Mouse (Mus musculus) liver, embryonic 13.5 days (tissue): Measurements from ENCODE around the gene Rimbp2. TPM values are rescaled to one million over a fixed set of nuclear protein-coding genes. Genes with fewer than 3 reads are reported as not detected.

Experiments used
- ATAC-seq: fragments of 200-750 bp; cut with Nextera tagmentation; 2 replicates; pipeline ENCODE4 v1.8.0; 2017; ENCODE audit warnings: low read depth, mild to moderate bottlenecking, moderate number of reproducible peaks, moderate library complexity
- DNase-seq: peaks from one replicate; pipeline ENCODE4 v3.0.0; 2022
- H3K27ac ChIP-seq: fragments of 300-500 bp; sonication (generic); 2 replicates; pipeline ENCODE4 v1.5.1; 2015; ENCODE audit warnings: moderate library complexity, mild to moderate bottlenecking, inconsistent platforms
- H3K27me3 ChIP-seq: fragments of 300-500 bp; sonication (generic); 2 replicates; pipeline ENCODE4 v1.6.1; 2015; ENCODE audit warnings: mild to moderate bottlenecking, inconsistent platforms
- H3K36me3 ChIP-seq: fragments of 300-500 bp; sonication (generic); 2 replicates; pipeline ENCODE4 v1.6.1; 2015; ENCODE audit warnings: mild to moderate bottlenecking, inconsistent platforms
- H3K4me1 ChIP-seq: fragments of 300-500 bp; sonication (generic); replicated peaks from 2 replicates; pipeline ENCODE4 v1.6.1; 2015; ENCODE audit warnings: inconsistent platforms
- H3K4me2 ChIP-seq: fragments of 300-500 bp; sonication (generic); 2 replicates; pipeline ENCODE4 v1.6.1; 2015; ENCODE audit warnings: inconsistent platforms, mild to moderate bottlenecking, moderate library complexity
- H3K4me3 ChIP-seq: fragments of 300-500 bp; sonication (generic); replicated peaks from 2 replicates; pipeline ENCODE4 v1.5.1; 2015; ENCODE audit warnings: mild to moderate bottlenecking, inconsistent platforms
- H3K9ac ChIP-seq: fragments of 300-500 bp; sonication (generic); 2 replicates; pipeline ENCODE4 v1.6.1; 2015; ENCODE audit warnings: mild to moderate bottlenecking, inconsistent platforms
- H3K9me3 ChIP-seq: fragments of 300-500 bp; sonication (generic); replicated peaks from 2 replicates; pipeline ENCODE4 v1.6.1; 2016; ENCODE audit warnings: inconsistent platforms
- WGBS: fragments of 180-500 bp; shearing (Covaris S2); methylation state at CpG from one replicate; pipeline ENCODE4 v1.1.7; 2015; ENCODE audit not compliant: insufficient replicate concordance; 5-methylcytosine and 5-hydroxymethylcytosine counted together
- polyA plus RNA-seq: library from polyadenylated mRNA; unstranded; fragments of >200 nt; fragmentation: Nextera tagmentation; extraction: Ambion mirVana; gene quantifications from 2 replicates; pipeline ENCODE4 v1.2.1, GENCODE M21; 2015

Rimbp2 gene
- polyA plus RNA-seq, 1 experiment from 2014 or later, result not detected

GRCm38 (mm10) chr5:128807408-128807807, 145.9 kb downstream of the Rimbp2 start:
- Histone ChIP-seq H3K9me3 (peaks cover 4% of the 10 kb centered on the region; the same call in 1 of the 2 replicates), H3K27me3 (no peaks in the 10 kb centered on the region), H3K36me3 (no peaks in the 10 kb centered on the region), H3K27ac (no peak overlapping the region), H3K4me3 (no peak overlapping the region), H3K4me1 (no peaks in the 10 kb centered on the region), H3K4me2 (no peak overlapping the region), H3K9ac (no peak overlapping the region)
- DNase-seq, result no peak
- ATAC-seq, result no peak
- 73% methylated on average over 9 of the region's 9 CpGs for WGBS

DNA sequence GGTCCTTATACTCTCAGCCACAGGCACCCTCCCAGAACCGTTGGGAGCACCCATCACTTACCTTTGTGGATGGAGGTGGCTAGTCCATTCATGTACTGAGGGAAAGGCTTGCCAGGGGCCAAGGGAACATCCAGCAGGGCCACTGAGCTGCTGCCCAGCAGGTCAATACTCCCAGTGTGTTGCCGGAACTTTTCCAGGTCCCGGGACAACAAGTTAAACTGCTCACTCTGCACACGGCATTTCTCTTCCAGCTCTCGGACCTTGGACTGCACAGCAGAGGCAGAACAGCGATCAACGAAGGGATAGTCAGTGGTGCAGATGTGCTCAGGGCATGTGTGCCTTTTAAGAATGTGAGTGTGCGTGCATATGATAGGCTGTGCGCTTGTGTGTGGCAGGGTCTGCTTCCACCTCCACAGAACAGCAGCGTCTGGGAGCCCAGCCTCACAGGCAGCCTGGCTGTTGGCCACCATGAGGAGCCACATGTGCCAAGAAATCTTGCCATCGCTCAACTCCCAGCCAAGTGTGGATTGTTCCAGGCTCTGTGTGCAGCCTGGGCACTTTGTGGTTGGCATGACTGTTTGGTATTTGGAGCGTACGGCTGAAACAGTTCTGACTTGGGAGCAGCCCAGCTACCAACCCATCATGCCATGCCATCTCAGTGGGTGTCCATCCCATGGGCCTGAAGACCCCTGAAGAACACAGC, 146.8 kb downstream of the Rimbp2 start:
- Histone ChIP-seq H3K9ac (no peak overlapping the region), H3K27ac (no peak overlapping the region), H3K9me3 (peaks cover 4% of the 10 kb centered on the region; the same call in 1 of the 2 replicates), H3K36me3 (no peaks in the 10 kb centered on the region), H3K4me1 (no peaks in the 10 kb centered on the region), H3K4me2 (no peak overlapping the region), H3K27me3 (no peaks in the 10 kb centered on the region), H3K4me3 (no peak overlapping the region)
- 82% methylated on average over 13 of the region's 13 CpGs for WGBS
- ATAC-seq, result no peak
- DNase-seq, result no peak

DNA sequence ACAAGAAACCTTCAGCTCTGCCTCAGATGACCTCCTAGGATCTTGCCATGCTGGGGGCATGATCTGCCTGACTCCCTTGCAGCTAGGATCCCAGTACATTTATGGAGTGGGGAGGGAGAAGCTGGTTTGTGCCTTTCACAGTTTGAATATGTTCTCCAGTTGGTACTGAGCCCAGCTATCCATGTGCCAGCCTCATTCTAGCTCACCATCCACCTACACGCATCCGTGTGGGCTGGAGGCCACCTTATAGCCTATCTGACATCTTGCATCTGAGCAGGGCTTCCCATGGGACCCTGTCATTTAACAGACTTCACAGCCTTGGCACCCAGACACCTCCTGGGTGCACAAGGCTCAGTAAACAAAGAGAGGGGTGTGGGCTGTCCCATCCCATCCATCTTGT, 148.2 kb downstream of the Rimbp2 start:
- DNase-seq, result no peak
- Histone ChIP-seq H3K27me3 (no peaks in the 10 kb centered on the region), H3K4me2 (no peak overlapping the region), H3K9me3 (peaks cover 4% of the 10 kb centered on the region; the same call in 1 of the 2 replicates), H3K36me3 (no peaks in the 10 kb centered on the region), H3K4me3 (no peak overlapping the region), H3K9ac (no peak overlapping the region), H3K4me1 (no peaks in the 10 kb centered on the region), H3K27ac (no peak overlapping the region)
- ATAC-seq, result no peak
- 71% methylated on average over 2 of the region's 2 CpGs for WGBS

GRCm38 (mm10) chr5:128800592-128800991, 152.7 kb downstream of the Rimbp2 start:
- WGBS, result 75% methylated on average over 5 of the region's 5 CpGs
- Histone ChIP-seq H3K4me1 (no peaks in the 10 kb centered on the region), H3K9ac (no peak overlapping the region), H3K27ac (no peak overlapping the region), H3K4me3 (no peak overlapping the region), H3K9me3 (peaks cover 19% of the 10 kb centered on the region; the same call in 1 of the 2 replicates), H3K4me2 (no peak overlapping the region), H3K36me3 (no peaks in the 10 kb centered on the region), H3K27me3 (no peaks in the 10 kb centered on the region)
- no peak for DNase-seq
- ATAC-seq, result no peak

GRCm38 (mm10) chr5:128781621-128782020, 171.7 kb downstream of the Rimbp2 start:
- H3K9me3 ChIP-seq, result peaks cover 10% of the 10 kb centered on the region; the same call in 1 of the 2 replicates
- WGBS, result 61% methylated on average over 22 of the region's 22 CpGs
- H3K27ac ChIP-seq, result no peak overlapping the region
- DNase-seq (no peak), ATAC-seq (no peak)
- H3K4me3 ChIP-seq, result no peak overlapping the region
- H3K4me1 ChIP-seq, result no peaks in the 10 kb centered on the region
- H3K9ac ChIP-seq, result no peak overlapping the region
- H3K36me3 ChIP-seq, result no peaks in the 10 kb centered on the region
- no peaks in the 10 kb centered on the region for H3K27me3 ChIP-seq
- no peak overlapping the region for H3K4me2 ChIP-seq

DNA sequence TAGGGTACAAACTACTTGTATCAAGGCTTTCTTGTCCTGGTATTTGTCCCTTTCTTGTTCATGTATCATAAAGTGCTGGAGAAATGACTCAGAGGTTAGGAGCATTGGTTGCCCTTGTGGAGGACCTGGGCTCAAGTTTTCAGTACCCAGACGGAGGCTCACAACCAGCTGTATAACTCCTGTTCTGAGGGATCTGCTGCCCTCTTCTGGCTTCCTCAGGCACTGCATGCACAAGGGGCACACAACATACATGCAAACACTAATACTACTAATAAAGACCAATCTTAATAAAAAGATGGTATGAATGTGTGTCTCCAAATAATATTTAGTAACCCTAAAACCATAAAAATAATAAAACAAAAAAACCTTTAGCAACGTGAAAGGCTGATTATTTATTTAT, 176.9 kb downstream of the Rimbp2 start:
- no peak for DNase-seq
- Histone ChIP-seq H3K27ac (no peak overlapping the region), H3K4me1 (no peaks in the 10 kb centered on the region), H3K4me3 (no peak overlapping the region), H3K27me3 (no peaks in the 10 kb centered on the region), H3K9ac (no peak overlapping the region), H3K9me3 (peaks cover 18% of the 10 kb centered on the region; the same call in 1 of the 2 replicates), H3K4me2 (no peak overlapping the region), H3K36me3 (no peaks in the 10 kb centered on the region)
- WGBS, result 46% methylated on average over 2 of the region's 2 CpGs
- no peak for ATAC-seq

- no peaks in the 10 kb centered on the region for H3K36me3 ChIP-seq
- H3K4me3 ChIP-seq, result no peak overlapping the region
- H3K4me1 ChIP-seq, result no peaks in the 10 kb centered on the region
- ATAC-seq (no peak), DNase-seq (no peak)
- H3K27ac ChIP-seq, result no peak overlapping the region
- H3K9me3 ChIP-seq, result 0 out of 2 replicates have a peak, but pooled peaks cover 4% of the 10 kb centered on the region
- no peak overlapping the region for H3K4me2 ChIP-seq
- WGBS, result 12% methylated on average over 10 of the region's 10 CpGs
- H3K27me3 ChIP-seq, result no peaks in the 10 kb centered on the region
- no peak overlapping the region for H3K9ac ChIP-seq
Observed at GRCm38 (mm10) chr5:128769026-128769631, 184.2 kb downstream of the Rimbp2 start.

DNA sequence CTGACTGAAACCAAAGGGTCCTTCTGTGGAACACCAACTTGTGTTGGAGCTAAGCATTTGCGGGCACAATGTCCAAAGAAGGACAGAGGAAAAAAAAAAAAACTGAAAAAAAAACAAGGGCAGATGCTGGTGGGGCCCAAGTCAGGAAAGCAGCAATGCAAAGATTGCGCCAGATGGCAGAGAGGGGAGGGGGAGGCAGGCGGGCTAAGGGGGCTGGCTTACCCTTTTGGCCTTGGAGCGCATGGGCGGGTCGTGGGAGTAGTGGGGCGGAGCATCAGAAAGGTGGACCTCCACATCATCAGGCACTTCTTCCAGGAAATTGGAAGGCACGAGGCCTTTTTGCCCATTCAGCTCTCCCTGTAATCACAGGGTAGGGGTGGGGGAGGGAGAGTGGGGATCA, 192.2 kb downstream of the Rimbp2 start:
- Histone ChIP-seq H3K9me3 (peaks cover 10% of the 10 kb centered on the region; the same call in 1 of the 2 replicates), H3K36me3 (no peaks in the 10 kb centered on the region), H3K4me2 (no peak overlapping the region), H3K27me3 (no peaks in the 10 kb centered on the region), H3K9ac (no peak overlapping the region), H3K4me3 (no peak overlapping the region), H3K4me1 (no peaks in the 10 kb centered on the region), H3K27ac (no peak overlapping the region)
- ATAC-seq (no peak), DNase-seq (no peak)
- WGBS, result 35% methylated on average over 8 of the region's 8 CpGs

DNA sequence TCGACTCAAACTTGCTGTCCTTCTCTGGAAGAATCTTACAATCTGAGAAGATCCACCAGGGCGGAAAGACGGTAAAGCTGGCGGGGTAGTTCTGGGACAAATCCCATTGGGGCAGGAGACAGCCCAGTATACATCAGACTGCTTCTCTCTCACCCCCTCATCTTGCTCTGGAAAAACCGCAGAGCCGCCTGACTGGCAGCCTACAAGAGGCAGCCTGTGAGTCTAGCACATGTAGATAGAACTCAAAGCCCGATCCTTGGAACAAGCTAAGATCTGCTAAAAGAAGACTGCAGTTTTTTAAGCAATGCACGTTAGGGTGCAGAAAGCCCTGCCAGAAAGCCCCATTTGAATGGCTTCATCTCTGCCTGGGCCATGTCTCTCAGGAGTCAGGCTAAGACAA, 207.0 kb downstream of the Rimbp2 start:
- ATAC-seq, result no peak
- Histone ChIP-seq H3K9me3 (no peaks in the 10 kb centered on the region), H3K9ac (no peak overlapping the region), H3K4me3 (no peak overlapping the region), H3K4me1 (no peaks in the 10 kb centered on the region), H3K27ac (no peak overlapping the region), H3K27me3 (no peaks in the 10 kb centered on the region), H3K4me2 (no peak overlapping the region), H3K36me3 (no peaks in the 10 kb centered on the region)
- WGBS, result 62% methylated on average over 8 of the region's 8 CpGs
- DNase-seq, result no peak

- WGBS, result 56% methylated on average over 9 of the region's 9 CpGs
- ATAC-seq (no peak), DNase-seq (no peak)
- Histone ChIP-seq H3K27ac (no peak overlapping the region), H3K36me3 (no peaks in the 10 kb centered on the region), H3K9ac (no peak overlapping the region), H3K9me3 (no peaks in the 10 kb centered on the region), H3K27me3 (no peaks in the 10 kb centered on the region), H3K4me1 (no peaks in the 10 kb centered on the region), H3K4me3 (no peak overlapping the region), H3K4me2 (no peak overlapping the region)
Observed at GRCm38 (mm10) chr5:128745206-128745605, 208.1 kb downstream of the Rimbp2 start.

DNA sequence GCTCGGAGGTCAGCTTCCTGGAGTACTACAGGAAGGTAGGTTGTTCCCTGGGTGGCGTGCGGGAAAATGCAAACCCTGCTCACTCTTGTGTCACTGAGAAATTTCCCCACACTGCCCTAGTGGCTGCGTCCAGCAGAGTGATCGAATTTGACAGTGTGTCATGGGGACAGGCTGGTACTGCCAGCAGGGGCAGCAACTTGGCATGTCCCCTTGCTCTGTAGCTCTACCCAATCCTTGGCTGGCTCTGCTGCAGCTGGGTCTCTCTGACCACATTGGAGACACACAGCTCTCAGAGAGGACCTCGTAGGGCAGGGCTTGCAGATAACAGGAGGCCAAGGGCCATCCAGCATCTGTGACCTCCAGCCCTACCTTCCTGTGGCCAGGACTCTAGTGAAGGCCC, 208.9 kb downstream of the Rimbp2 start:
- H3K4me3 ChIP-seq, result no peak overlapping the region
- no peaks in the 10 kb centered on the region for H3K36me3 ChIP-seq
- H3K9ac ChIP-seq, result no peak overlapping the region
- no peaks in the 10 kb centered on the region for H3K4me1 ChIP-seq
- DNase-seq (no peak), ATAC-seq (no peak)
- no peak overlapping the region for H3K27ac ChIP-seq
- 59% methylated on average over 6 of the region's 6 CpGs for WGBS
- H3K9me3 ChIP-seq, result no peaks in the 10 kb centered on the region
- H3K4me2 ChIP-seq, result no peak overlapping the region
- no peaks in the 10 kb centered on the region for H3K27me3 ChIP-seq

- ATAC-seq (no peak), DNase-seq (no peak)
- WGBS, result 30% methylated on average over 8 of the region's 8 CpGs
- Histone ChIP-seq H3K9me3 (no peaks in the 10 kb centered on the region), H3K4me1 (no peaks in the 10 kb centered on the region), H3K9ac (no peak overlapping the region), H3K4me2 (no peak overlapping the region), H3K27me3 (no peaks in the 10 kb centered on the region), H3K27ac (no peak overlapping the region), H3K4me3 (no peak overlapping the region), H3K36me3 (no peaks in the 10 kb centered on the region)
Observed at GRCm38 (mm10) chr5:128739838-128740171, 213.5 kb downstream of the Rimbp2 start.
